Mouse (Mus musculus) ES-Bruce4 (cell line): Measurements from ENCODE around the gene Cyth3.

ENCODE experiments used
- CTCF ChIP-seq: IDR thresholded peaks from one replicate; pipeline ENCODE4 v1.8.1; 2011; ENCODE audit warnings: low read depth, low read length
- POLR2A ChIP-seq: IDR thresholded peaks from one replicate; pipeline ENCODE4 v1.8.1; 2011; ENCODE audit warnings: low read length; ENCODE audit not compliant: insufficient read depth

DNA sequence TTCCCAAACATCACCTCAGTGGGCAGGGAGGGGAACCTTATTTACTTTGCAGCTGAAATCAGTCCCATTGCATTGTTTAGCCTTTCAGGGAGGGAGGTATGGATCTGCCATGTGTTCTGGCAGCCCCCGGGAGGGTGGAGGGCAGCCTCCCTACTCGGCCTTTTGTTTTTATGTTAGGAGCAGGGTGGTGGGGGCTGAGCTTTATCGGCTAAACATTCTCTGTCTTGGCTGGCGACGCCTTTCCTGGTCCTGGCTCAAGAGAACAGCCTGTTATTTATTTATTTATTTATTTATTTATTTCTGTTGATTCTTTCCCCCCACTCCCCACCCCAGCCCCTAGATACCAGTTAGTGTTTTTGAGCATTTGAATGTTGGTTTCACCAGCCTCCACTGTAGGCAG is 7.7 kb upstream of the Cyth3 start:
- TF ChIP-seq POLR2A (no peak), CTCF (no peak)
